Mouse (Mus musculus) liver, embryonic 12.5 days (tissue): ENCODE measurements around the gene Rdh7. TPM values are rescaled to one million over a fixed set of nuclear protein-coding genes. Genes with fewer than 3 reads are reported as not detected.
"Not testable (repeated sequence)": the region's sequence is repeated elsewhere in the genome, so short reads cannot be mapped to it uniquely, and the experiment has no call there.

ENCODE experiments used
- ATAC-seq: fragments of 200-750 bp; cut with Nextera tagmentation; 2 replicates; pipeline ENCODE4 v1.8.0; 2017; ENCODE audit warnings: moderate number of reproducible peaks, mild to moderate bottlenecking, moderate library complexity
- H3K27ac ChIP-seq: fragments of 300-500 bp; sonication (generic); 2 replicates; pipeline ENCODE4 v1.5.1; 2016; ENCODE audit warnings: mild to moderate bottlenecking
- H3K27me3 ChIP-seq: fragments of 300-500 bp; sonication (generic); replicated peaks from 2 replicates; pipeline ENCODE4 v1.6.1; 2016; ENCODE audit warnings: mild to moderate bottlenecking, moderate library complexity
- H3K36me3 ChIP-seq: fragments of 300-500 bp; sonication (generic); 2 replicates; pipeline ENCODE4 v1.6.1; 2016; ENCODE audit warnings: mild to moderate bottlenecking, moderate library complexity
- H3K4me1 ChIP-seq: fragments of 300-500 bp; sonication (generic); 2 replicates; pipeline ENCODE4 v1.6.1; 2016
- H3K4me2 ChIP-seq: fragments of 300-500 bp; sonication (generic); 2 replicates; pipeline ENCODE4 v1.6.1; 2016; ENCODE audit warnings: mild to moderate bottlenecking, moderate library complexity
- H3K4me3 ChIP-seq: fragments of 300-500 bp; sonication (generic); 2 replicates; pipeline ENCODE4 v1.5.1; 2016; ENCODE audit warnings: mild to moderate bottlenecking, moderate library complexity
- H3K9ac ChIP-seq: fragments of 300-500 bp; sonication (generic); 2 replicates; pipeline ENCODE4 v1.6.1; 2016; ENCODE audit warnings: mild to moderate bottlenecking, moderate library complexity
- H3K9me3 ChIP-seq: fragments of 300-500 bp; sonication (generic); replicated peaks from 2 replicates; pipeline ENCODE4 v1.6.1; 2016; ENCODE audit warnings: mild to moderate bottlenecking, moderate library complexity
- WGBS: fragments of 180-500 bp; shearing (Covaris S2); methylation state at CpG from one replicate; pipeline ENCODE4 v1.1.7; 2016; ENCODE audit not compliant: insufficient replicate concordance; 5-methylcytosine and 5-hydroxymethylcytosine counted together
- polyA plus RNA-seq: library from polyadenylated mRNA; unstranded; fragments of >200 nt; fragmentation: Nextera tagmentation; extraction: Ambion mirVana; gene quantifications from 2 replicates; pipeline ENCODE4 v1.2.1, GENCODE M21; 2016

Gene Rdh7
- polyA plus RNA-seq, 1 experiment from 2014 or later, result not detected

GRCm38 (mm10) chr10:127840776-127841175, 47.8 kb downstream of the Rdh7 start:
- H3K9ac ChIP-seq, result no peak overlapping the region
- 42% methylated on average over 2 of the region's 2 CpGs for WGBS

GRCm38 (mm10) chr10:127838539-127838938, 50.1 kb downstream of the Rdh7 start:
- no peaks in the 10 kb centered on the region for H3K9me3 ChIP-seq
- no peak for ATAC-seq
- H3K4me2 ChIP-seq, result no peak overlapping the region
- no peak overlapping the region for H3K4me3 ChIP-seq
- H3K36me3 ChIP-seq, result no peaks in the 10 kb centered on the region
- no peaks in the 10 kb centered on the region for H3K27me3 ChIP-seq
- H3K27ac ChIP-seq, result no peak overlapping the region
- no peak overlapping the region for H3K9ac ChIP-seq
- no peaks in the 10 kb centered on the region for H3K4me1 ChIP-seq
- WGBS, result 59% methylated on average over 2 of the region's 2 CpGs

More at GRCm38 (mm10) chr10:127840776-127841175, 47.8 kb downstream of the Rdh7 start:
- Histone ChIP-seq H3K9me3 (no peaks in the 10 kb centered on the region), H3K4me1 (no peaks in the 10 kb centered on the region), H3K4me2 (no peak overlapping the region), H3K27ac (no peak overlapping the region), H3K4me3 (no peak overlapping the region), H3K36me3 (no peaks in the 10 kb centered on the region), H3K27me3 (no peaks in the 10 kb centered on the region)
- no peak for ATAC-seq

- not testable (repeated sequence) for ATAC-seq, H3K27me3 ChIP-seq, H3K36me3 ChIP-seq, H3K9me3 ChIP-seq, H3K4me3 ChIP-seq, H3K4me2 ChIP-seq, H3K9ac ChIP-seq, H3K27ac ChIP-seq, H3K4me1 ChIP-seq
- WGBS, result 79% methylated on average over 5 of the region's 5 CpGs
Measured at GRCm38 (mm10) chr10:127837793-127838192, 50.8 kb downstream of the Rdh7 start.

- H3K9ac ChIP-seq, result no peak overlapping the region
- no peak overlapping the region for H3K4me2 ChIP-seq
- no peaks in the 10 kb centered on the region for H3K27me3 ChIP-seq
- H3K9me3 ChIP-seq, result no peaks in the 10 kb centered on the region
- no peak for ATAC-seq
- 69% methylated on average over 5 of the region's 5 CpGs for WGBS
- no peak overlapping the region for H3K4me3 ChIP-seq
- no peaks in the 10 kb centered on the region for H3K36me3 ChIP-seq
- no peaks in the 10 kb centered on the region for H3K4me1 ChIP-seq
- no peak overlapping the region for H3K27ac ChIP-seq
Measured at GRCm38 (mm10) chr10:127835292-127835691, 53.3 kb downstream of the Rdh7 start.

- not testable (repeated sequence) for H3K36me3 ChIP-seq, H3K4me1 ChIP-seq, H3K9ac ChIP-seq, H3K4me3 ChIP-seq, ATAC-seq, H3K27ac ChIP-seq, H3K4me2 ChIP-seq, H3K9me3 ChIP-seq, H3K27me3 ChIP-seq
- WGBS, result 73% methylated on average over 1 of the region's 1 CpGs
Measured at GRCm38 (mm10) chr10:127834186-127834585, 54.4 kb downstream of the Rdh7 start.

Other genes starting within 250 kb of the Rdh7 start
- gene Stat6, start 245.8 kb downstream of the Rdh7 start, polyA plus RNA-seq, result 19.2 and 19.4 TPM in 2 replicates
- gene Nemp1, start 221.9 kb downstream of the Rdh7 start, polyA plus RNA-seq, result 7.0 and 8.0 TPM in 2 replicates
- gene Nab2, start 220.2 kb downstream of the Rdh7 start, polyA plus RNA-seq, result 2.6 and 3.4 TPM in 2 replicates
- gene Myo1a, start 183.6 kb downstream of the Rdh7 start, polyA plus RNA-seq, result 0.06 and 0.13 TPM in 2 replicates
- 8.6 and 14.1 TPM in 2 replicates for gene Tac2, start 164.3 kb downstream of the Rdh7 start, polyA plus RNA-seq
- 1.3 and 1.4 TPM in 2 replicates for gene Zbtb39, start 149.3 kb downstream of the Rdh7 start, polyA plus RNA-seq
- gene Gpr182, start 137.1 kb downstream of the Rdh7 start, polyA plus RNA-seq, result 10.3 and 11.2 TPM in 2 replicates
- gene Rdh1, start 129.1 kb downstream of the Rdh7 start, polyA plus RNA-seq, result 0.22 and 0.30 TPM in 2 replicates
- gene Rdh16f1, start 129.0 kb downstream of the Rdh7 start, polyA plus RNA-seq, result 0.11 and 0.18 TPM in 2 replicates
- not detected in 2 replicates for gene Rdh9, start 112.4 kb downstream of the Rdh7 start, polyA plus RNA-seq
- not detected in 2 replicates for gene Rdh16, start 87.7 kb downstream of the Rdh7 start, polyA plus RNA-seq
- gene Rdh19, start 38.9 kb downstream of the Rdh7 start, polyA plus RNA-seq, result not detected in 2 replicates
- not detected in 2 replicates for gene Rdh16f2, start 22.3 kb downstream of the Rdh7 start, polyA plus RNA-seq
- not detected in 2 replicates for gene Sdr9c7, start 9.7 kb upstream of the Rdh7 start, polyA plus RNA-seq
- gene Hsd17b6, start 118.8 kb upstream of the Rdh7 start, polyA plus RNA-seq, result 0.17 TPM in 1 of 2 replicates, not detected in the other
- gene Prim1, start 126.4 kb upstream of the Rdh7 start, polyA plus RNA-seq, result 88.9 and 93.3 TPM in 2 replicates
- gene Naca, start 146.8 kb upstream of the Rdh7 start, polyA plus RNA-seq, result 666 and 682 TPM in 2 replicates
- 406 and 407 TPM in 2 replicates for gene Ptges3, start 170.1 kb upstream of the Rdh7 start, polyA plus RNA-seq
- gene Atp5b, start 194.5 kb upstream of the Rdh7 start, polyA plus RNA-seq, result 2,130 and 2,180 TPM in 2 replicates
- gene Baz2a, start 202.8 kb upstream of the Rdh7 start, polyA plus RNA-seq, result 8.0 and 8.6 TPM in 2 replicates